Mouse (Mus musculus): Measurements from ENCODE around the gene Nudt7. TPM values are rescaled to one million over a fixed set of nuclear protein-coding genes. Genes with fewer than 3 reads are reported as not detected.

The Nudt7 gene
- 10 to 100 TPM; 84.6 to 89.5 TPM for total RNA-seq (2021)

DNA sequence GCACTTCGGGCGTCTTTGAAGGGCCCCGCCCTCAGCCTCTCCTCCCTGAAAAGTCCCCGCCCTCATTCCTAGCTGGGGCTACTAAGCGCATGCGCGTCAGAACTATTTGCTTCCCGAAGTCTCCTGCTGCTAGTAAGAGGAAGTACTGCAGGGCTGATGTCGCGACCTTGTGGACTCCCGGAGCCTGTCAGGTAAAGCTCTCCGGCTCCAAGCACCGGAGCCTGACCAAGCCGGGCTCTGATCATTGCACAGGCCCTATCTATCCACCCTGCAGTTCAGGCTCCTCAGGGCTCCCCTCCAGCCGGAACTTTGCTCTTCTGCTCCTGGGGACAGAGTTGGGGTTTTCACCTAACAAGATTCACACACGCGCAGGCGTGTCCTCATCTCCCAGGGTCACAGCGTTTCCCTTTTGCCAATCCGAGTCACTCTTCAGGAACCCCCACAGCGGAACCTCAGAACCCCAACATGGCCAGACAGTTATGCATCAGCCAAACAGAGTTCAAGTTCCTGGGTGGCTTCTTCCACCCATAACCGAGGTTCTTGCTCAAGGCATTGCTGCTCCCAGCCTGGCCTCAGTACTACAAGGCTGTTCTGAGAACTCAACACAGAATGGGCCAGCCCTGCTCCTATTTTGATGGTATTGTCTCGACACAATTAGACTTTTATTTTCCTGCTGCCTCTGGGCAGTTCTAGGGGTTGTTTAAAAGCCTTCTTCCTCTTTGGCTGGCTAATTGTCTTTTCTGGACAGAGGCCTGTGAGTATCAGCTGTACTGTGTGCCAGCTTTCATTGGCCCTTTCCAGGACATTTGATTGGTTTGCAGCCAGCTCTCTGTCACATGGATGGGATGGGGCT is at the start of gene Nudt7:
Nudt7 (plus strand) TSS at position 48 of the 853 bp plus-strand sequence.
- DNase-seq (ENCODE audit: low spot score) = peak; percentile 82
- intact Hi-C loops (cut with DNase I) = no loop called here

- intact Hi-C loops (cut with DNase I) = no loop called here
- DNase-seq (ENCODE audit: low spot score) = no peak
These were observed 45.4 kb upstream of the Nudt7 start for GRCm38 (mm10) chr8:114087932-114088331.

GRCm38 (mm10) chr8:114090736-114091135 is 42.6 kb upstream of the Nudt7 start:
- intact Hi-C loops (cut with DNase I) = no loop called here
- no peak for DNase-seq (ENCODE audit: low spot score)

- DNase-seq (ENCODE audit: low spot score) = no peak
These were observed 40.0 kb upstream of the Nudt7 start for GRCm38 (mm10) chr8:114093321-114093720.

GRCm38 (mm10) chr8:114094526-114094925 is 38.8 kb upstream of the Nudt7 start:
- intact Hi-C loops (cut with DNase I) = no loop called here
- no peak for DNase-seq (ENCODE audit: low spot score)

More at GRCm38 (mm10) chr8:114093321-114093720, 40.0 kb upstream of the Nudt7 start:
- intact Hi-C loops (cut with DNase I) = no loop called here

DNA sequence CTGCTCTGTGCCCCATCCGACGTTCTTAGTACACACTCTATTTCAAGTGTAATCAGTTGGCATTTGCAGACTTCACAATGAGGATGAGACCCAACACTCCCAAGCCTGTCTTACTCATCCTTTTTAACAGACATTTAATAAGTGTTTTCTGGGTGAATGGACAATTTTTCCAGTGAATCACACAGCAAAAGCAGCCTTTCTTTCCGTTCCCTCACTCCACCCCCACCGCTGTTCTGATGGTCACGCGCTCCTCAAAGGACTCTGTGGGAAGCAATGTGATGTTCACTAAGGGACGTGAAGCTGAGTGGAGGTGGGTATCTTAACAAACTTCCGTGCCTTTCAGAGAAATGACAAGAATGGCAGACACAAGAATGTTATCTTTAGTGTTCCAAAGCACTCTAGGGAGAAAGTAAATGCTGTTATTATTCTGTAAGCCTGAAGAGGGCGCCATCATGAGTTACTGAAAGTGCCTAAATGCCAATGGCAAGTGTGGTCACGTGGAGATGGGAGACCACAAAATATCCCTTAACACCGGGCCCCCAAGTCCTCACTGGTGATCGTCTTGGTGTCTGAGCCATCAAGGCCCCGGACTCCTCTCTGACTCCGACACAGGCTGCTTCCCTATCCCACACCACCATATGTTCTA is 32.7 kb upstream of the Nudt7 start:
- DNase-seq (ENCODE audit: low spot score) = no peak
- intact Hi-C loops (cut with DNase I) = no loop called here

DNA sequence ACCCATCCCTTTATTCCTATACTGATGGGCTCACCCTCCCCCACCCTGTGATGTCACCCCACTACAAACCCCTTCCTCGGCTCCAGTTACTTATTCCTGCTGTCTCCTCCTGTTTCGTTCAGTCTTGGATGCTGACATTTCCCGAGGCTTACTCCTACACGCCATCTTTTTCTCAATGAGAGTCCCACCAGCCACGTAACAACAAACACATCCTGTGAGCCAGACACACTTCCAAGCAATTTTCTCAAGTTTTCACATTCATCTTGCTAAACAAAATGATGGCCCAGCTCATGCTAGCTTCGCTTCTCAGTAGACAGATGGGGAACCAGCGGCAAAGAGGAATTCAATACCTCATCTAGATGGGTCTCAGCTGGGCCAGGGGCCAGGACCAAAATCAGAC is 30.0 kb upstream of the Nudt7 start:
- no peak for DNase-seq (ENCODE audit: low spot score)
- intact Hi-C loops (cut with DNase I) = no loop called here

GRCm38 (mm10) chr8:114105971-114106370 is 27.4 kb upstream of the Nudt7 start:
- DNase-seq (ENCODE audit: low spot score) = no peak
- intact Hi-C loops (cut with DNase I) = no loop called here

DNA sequence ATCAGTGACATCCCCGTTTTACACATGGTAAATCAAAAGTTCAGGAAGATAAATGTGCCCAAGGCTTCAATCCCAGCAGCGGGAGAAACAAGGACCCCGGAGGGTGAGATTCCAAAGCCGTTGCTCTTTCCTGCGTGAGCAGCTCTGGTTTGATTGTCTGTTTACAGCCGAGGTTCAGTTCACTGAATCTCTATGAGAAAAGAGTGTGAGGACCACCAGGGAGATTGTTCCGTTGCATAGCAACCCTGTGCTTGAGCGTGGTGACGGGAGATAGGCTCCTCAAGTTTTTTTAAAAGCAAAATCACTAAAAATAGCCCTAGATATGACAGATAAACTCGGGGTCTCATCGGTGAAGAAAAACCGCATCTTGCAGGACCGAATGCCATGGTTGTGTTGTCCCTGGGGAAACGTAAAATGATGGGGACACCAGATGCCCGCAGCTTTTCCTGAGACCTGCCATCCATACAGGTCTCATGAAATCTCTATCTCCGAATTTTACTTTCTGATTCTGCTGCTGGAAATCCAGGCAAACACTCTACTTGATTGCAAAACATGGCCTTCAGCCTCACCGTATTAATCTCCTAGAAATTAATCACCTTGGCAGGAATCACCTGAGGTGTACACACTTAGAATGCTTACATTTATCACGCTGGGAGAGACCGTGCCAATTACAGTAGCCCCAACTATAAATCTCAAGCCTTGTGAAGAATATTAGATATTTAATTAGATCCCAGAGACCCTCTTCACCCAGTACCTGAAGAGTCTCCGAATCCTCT is 23.8 kb upstream of the Nudt7 start:
- intact Hi-C loops (cut with DNase I) = no loop called here
- no peak for DNase-seq (ENCODE audit: low spot score)

- intact Hi-C loops (cut with DNase I) = no loop called here
- no peak for DNase-seq (ENCODE audit: low spot score)
These were observed 18.3 kb upstream of the Nudt7 start for GRCm38 (mm10) chr8:114115076-114115475.

GRCm38 (mm10) chr8:114116049-114116448 is 17.3 kb upstream of the Nudt7 start:
- intact Hi-C loops (cut with DNase I) = no loop called here
- DNase-seq (ENCODE audit: low spot score) = no peak

GRCm38 (mm10) chr8:114117439-114117838 is 15.9 kb upstream of the Nudt7 start:
- intact Hi-C loops (cut with DNase I) = no loop called here
- no peak for DNase-seq (ENCODE audit: low spot score)

- intact Hi-C loops (cut with DNase I) = no loop called here
- no peak for DNase-seq (ENCODE audit: low spot score)
These were observed 11.6 kb upstream of the Nudt7 start for GRCm38 (mm10) chr8:114121781-114122180.

DNA sequence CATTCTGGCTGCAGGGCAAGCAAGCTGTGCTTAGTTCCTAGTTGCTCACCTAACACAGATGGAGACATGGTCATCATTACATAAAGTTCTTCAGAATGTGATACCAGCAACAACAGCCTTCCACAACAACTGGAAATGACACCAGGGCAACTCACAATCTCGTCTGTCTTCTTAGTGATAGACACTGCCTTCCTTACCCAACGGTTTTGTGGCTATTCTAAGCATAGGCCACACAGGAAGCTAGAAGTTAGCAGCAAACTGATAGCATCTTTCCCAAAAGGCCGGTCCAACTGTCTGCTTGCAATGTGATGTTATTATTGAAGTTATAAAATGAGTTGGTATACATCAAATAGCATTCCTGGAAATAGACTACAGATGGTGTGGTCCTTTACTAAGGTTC is 9.7 kb upstream of the Nudt7 start:
- intact Hi-C loops (cut with DNase I) = no loop called here

DNA sequence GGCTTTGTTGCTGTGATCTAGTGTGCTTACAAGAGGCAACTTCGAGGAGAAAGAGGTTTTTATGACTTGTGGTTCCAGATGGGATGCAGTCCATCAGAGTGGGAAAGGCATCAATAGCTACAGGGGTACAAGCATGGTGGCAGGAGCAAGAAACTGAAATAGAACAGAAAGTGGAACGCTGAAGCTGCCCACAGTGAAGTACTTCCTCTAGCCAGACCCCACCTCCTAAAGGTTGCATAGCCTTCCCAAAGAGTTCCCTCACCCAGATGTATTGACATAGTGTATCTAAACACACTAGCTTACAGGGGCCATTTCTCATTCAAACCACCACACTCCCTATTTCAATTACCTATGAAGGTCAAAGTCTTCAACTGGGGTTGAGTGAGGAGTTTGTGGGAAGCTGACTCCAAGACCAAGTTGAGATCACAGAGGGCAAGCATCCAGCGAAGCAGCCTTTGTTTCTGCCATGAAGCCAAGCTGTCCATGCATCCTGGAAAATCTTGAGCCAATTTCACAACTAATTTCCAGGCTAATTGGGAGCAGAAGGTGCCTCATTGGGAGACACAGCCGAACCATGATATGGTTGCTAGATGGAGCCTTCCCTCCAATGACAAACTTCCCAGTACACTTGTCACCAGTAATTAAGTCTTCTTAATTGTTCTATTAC is 9.1 kb upstream of the Nudt7 start:
- intact Hi-C loops (cut with DNase I) = no loop called here
- DNase-seq (ENCODE audit: low spot score) = no peak

More for the DNA sequence above, 9.7 kb upstream of the Nudt7 start:
- DNase-seq (ENCODE audit: low spot score) = no peak

- intact Hi-C loops (cut with DNase I) = no loop called here
- no peak for DNase-seq (ENCODE audit: low spot score)
These were observed 2.5 kb upstream of the Nudt7 start for GRCm38 (mm10) chr8:114130838-114131237.

DNA sequence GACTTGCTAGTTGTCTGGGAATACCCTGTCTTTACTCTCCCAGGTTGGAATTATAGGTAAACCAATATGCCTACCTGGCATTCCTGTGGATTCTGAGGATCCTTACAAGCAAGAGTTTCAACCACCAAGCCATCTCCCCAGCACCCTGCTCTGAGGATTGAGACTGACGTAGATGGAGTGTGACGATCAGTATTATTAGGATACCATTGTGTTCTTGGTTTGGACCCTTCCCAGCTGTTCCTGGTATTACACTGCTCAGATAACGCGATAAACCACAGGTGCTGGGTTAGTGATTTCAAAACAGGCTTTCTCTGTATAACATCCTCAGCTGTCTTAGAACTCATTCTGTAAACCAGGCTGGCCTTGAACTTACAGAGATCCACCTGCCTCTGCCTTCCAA is 1.9 kb upstream of the Nudt7 start:
- no peak for DNase-seq (ENCODE audit: low spot score)
- intact Hi-C loops (cut with DNase I) = no loop called here

DNA sequence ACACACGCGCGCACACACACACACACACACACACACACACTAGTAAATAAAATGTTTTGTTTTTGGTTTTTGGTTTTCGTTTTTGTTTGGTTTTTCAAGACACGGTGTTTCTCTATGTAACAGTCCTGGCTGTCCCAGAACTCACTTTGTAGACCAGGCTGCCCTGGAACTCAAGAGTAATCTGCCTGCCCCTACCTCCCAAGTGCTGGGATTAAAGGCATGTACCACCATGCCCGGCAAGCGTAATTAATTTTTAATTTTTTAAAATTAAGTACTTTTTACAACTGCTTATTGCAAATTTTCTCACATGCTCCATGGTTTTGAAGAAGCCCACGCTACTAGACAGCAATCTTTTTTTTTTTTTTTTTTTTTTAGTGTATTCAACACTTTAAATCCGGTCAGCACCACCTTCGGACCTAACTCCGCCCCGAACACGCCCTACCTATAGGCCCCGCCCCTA is 277 bp upstream of the Nudt7 start:
- DNase-seq (ENCODE audit: low spot score) = no peak
- intact Hi-C loops (cut with DNase I) = no loop called here

GRCm38 (mm10) chr8:114136750-114137149 is 3.4 kb downstream of the Nudt7 start:
- no peak for DNase-seq (ENCODE audit: low spot score)
- intact Hi-C loops (cut with DNase I) = no loop called here

GRCm38 (mm10) chr8:114137181-114137580 is 3.8 kb downstream of the Nudt7 start:
- intact Hi-C loops (cut with DNase I) = no loop called here
- DNase-seq (ENCODE audit: low spot score) = no peak
